Mouse (Mus musculus) midbrain, embryonic 14.5 days (tissue): Measurements from ENCODE around the gene Kctd20. TPM values are rescaled to one million over a fixed set of nuclear protein-coding genes. Genes with fewer than 3 reads are reported as not detected.

Experiments used
- ATAC-seq: fragments of 200-750 bp; cut with Nextera tagmentation; 2 replicates; pipeline ENCODE4 v1.8.0; 2017; ENCODE audit warnings: moderate number of reproducible peaks, moderate library complexity; ENCODE audit not compliant: low FRiP score, low TSS enrichment
- DNase-seq: peaks from one replicate; pipeline ENCODE4 v3.0.0-alpha.2; 2015
- H3K27ac ChIP-seq: fragments of 300-500 bp; sonication (generic); replicated peaks from 2 replicates; pipeline ENCODE4 v1.5.1; 2014; ENCODE audit warnings: mild to moderate bottlenecking, low read depth, low read length, moderate library complexity
- H3K27me3 ChIP-seq: fragments of 300-500 bp; sonication (generic); 2 replicates; pipeline ENCODE4 v1.6.1; 2014; ENCODE audit warnings: low read length, control low read depth, mixed read lengths; ENCODE audit not compliant: control insufficient read depth, insufficient read depth
- H3K36me3 ChIP-seq: fragments of 300-500 bp; sonication (generic); 2 replicates; pipeline ENCODE4 v1.6.1; 2014; ENCODE audit warnings: low read length, control low read depth; ENCODE audit not compliant: control insufficient read depth, insufficient read depth
- H3K4me1 ChIP-seq: fragments of 300-500 bp; sonication (generic); 2 replicates; pipeline ENCODE4 v1.6.1; 2014; ENCODE audit warnings: mild to moderate bottlenecking, antibody characterized with exemption, low read length, control low read depth; ENCODE audit not compliant: control insufficient read depth, insufficient read depth
- H3K4me2 ChIP-seq: fragments of 300-500 bp; sonication (generic); 2 replicates; pipeline ENCODE4 v1.6.1; 2014; ENCODE audit warnings: mild to moderate bottlenecking, low read length, moderate library complexity
- H3K4me3 ChIP-seq: fragments of 300-500 bp; sonication (generic); replicated peaks from 2 replicates; pipeline ENCODE4 v1.5.1; 2014; ENCODE audit warnings: low read depth, low read length
- H3K9ac ChIP-seq: fragments of 300-500 bp; sonication (generic); replicated peaks from 2 replicates; pipeline ENCODE4 v1.6.1; 2014; ENCODE audit warnings: mild to moderate bottlenecking, low read length, moderate library complexity
- H3K9me3 ChIP-seq: fragments of 300-500 bp; sonication (generic); 2 replicates; pipeline ENCODE4 v1.6.1; 2016; ENCODE audit warnings: low read length, control low read depth, mixed read lengths; ENCODE audit not compliant: control insufficient read depth
- WGBS: fragments of 180-500 bp; shearing (Covaris S2); extraction: QIAGEN DNeasy Blood & Tissue Kit; methylation state at CpG from one replicate; pipeline ENCODE4 v1.1.7; 2014; 5-methylcytosine and 5-hydroxymethylcytosine counted together
- polyA plus RNA-seq: library from polyadenylated mRNA; unstranded; fragments of >200 nt; fragmentation: Nextera tagmentation; extraction: Ambion mirVana; gene quantifications from 2 replicates; pipeline ENCODE4 v1.2.1, GENCODE M21; 2014

Gene Kctd20
- 61.1 and 93.6 TPM in 2 replicates for polyA plus RNA-seq

- H3K4me1 ChIP-seq: peaks cover 24% of the 10 kb centered on the region
- H3K27me3 ChIP-seq: no peaks in the 10 kb centered on the region
- no peaks in the 10 kb centered on the region for H3K9me3 ChIP-seq
- peak within 1 kb of the TSS; percentile 57 for H3K4me3 ChIP-seq
- 1% methylated on average over 77 of the region's 80 CpGs for WGBS
- peak; percentile 90 for ATAC-seq
- H3K4me2 ChIP-seq: peak within 1 kb of the TSS; percentile 82
- peak; percentile 96 for DNase-seq
- H3K36me3 ChIP-seq: no peaks in the 10 kb centered on the region
- H3K9ac ChIP-seq: peak within 1 kb of the TSS; percentile 88
- H3K27ac ChIP-seq: peak within 1 kb of the TSS; percentile 98
Observed at GRCm38 (mm10) chr17:28951831-28952799, at the start of gene Kctd20. Gene Kctd20, plus strand, starts transcription at chr17:28951950.

GRCm38 (mm10) chr17:28904546-28905376, 47.0 kb upstream of the Kctd20 start:
- Histone ChIP-seq H3K27ac (peak overlapping the region; percentile 86), H3K9ac (peak overlapping the region; percentile 18; the same call in 1 of the 2 replicates), H3K27me3 (peaks cover 8% of the 10 kb centered on the region; the same call in 1 of the 2 replicates), H3K9me3 (no peaks in the 10 kb centered on the region), H3K36me3 (no peaks in the 10 kb centered on the region), H3K4me3 (no peak overlapping the region), H3K4me1 (peaks cover 16% of the 10 kb centered on the region), H3K4me2 (peak overlapping the region; percentile 28)
- 23% methylated on average over 23 of the region's 23 CpGs for WGBS
- peak; percentile 86 for DNase-seq
- peak; percentile 79; the same call in 1 of the 2 replicates for ATAC-seq

GRCm38 (mm10) chr17:28905377-28905916, 46.3 kb upstream of the Kctd20 start:
- peak overlapping the region; percentile 6; the same call in 1 of the 2 replicates for H3K9ac ChIP-seq

GRCm38 (mm10) chr17:28907959-28908358, 43.8 kb upstream of the Kctd20 start:
- ATAC-seq (no peak), DNase-seq (peak; percentile 48)
- Histone ChIP-seq H3K27ac (no peak overlapping the region), H3K4me1 (peaks cover 16% of the 10 kb centered on the region), H3K9ac (no peak overlapping the region), H3K9me3 (no peaks in the 10 kb centered on the region), H3K4me3 (no peak overlapping the region), H3K4me2 (no peak overlapping the region), H3K36me3 (no peaks in the 10 kb centered on the region), H3K27me3 (peaks cover 8% of the 10 kb centered on the region; the same call in 1 of the 2 replicates)
- 65% methylated on average over 7 of the region's 7 CpGs for WGBS

More at GRCm38 (mm10) chr17:28905377-28905916, 46.3 kb upstream of the Kctd20 start:
- no peak for ATAC-seq
- no peaks in the 10 kb centered on the region for H3K36me3 ChIP-seq
- H3K4me1 ChIP-seq: peaks cover 16% of the 10 kb centered on the region
- DNase-seq: peak; percentile 27
- peak overlapping the region; percentile 86 for H3K27ac ChIP-seq
- H3K4me3 ChIP-seq: no peak overlapping the region
- 52% methylated on average over 13 of the region's 13 CpGs for WGBS
- peaks cover 8% of the 10 kb centered on the region; the same call in 1 of the 2 replicates for H3K27me3 ChIP-seq
- H3K4me2 ChIP-seq: peak overlapping the region; percentile 28
- no peaks in the 10 kb centered on the region for H3K9me3 ChIP-seq

GRCm38 (mm10) chr17:28909252-28909941, 42.4 kb upstream of the Kctd20 start:
- no peak overlapping the region for H3K9ac ChIP-seq
- DNase-seq: peak; percentile 72
- H3K9me3 ChIP-seq: no peaks in the 10 kb centered on the region
- ATAC-seq: no peak
- H3K4me2 ChIP-seq: peak overlapping the region; percentile 33
- peaks cover 8% of the 10 kb centered on the region; the same call in 1 of the 2 replicates for H3K27me3 ChIP-seq
- no peak overlapping the region for H3K27ac ChIP-seq
- 12% methylated on average over 29 of the region's 29 CpGs for WGBS
- no peaks in the 10 kb centered on the region for H3K36me3 ChIP-seq
- no peak overlapping the region; the same call in 1 of the 2 replicates for H3K4me3 ChIP-seq
- peaks cover 12% of the 10 kb centered on the region for H3K4me1 ChIP-seq

- ATAC-seq (no peak), DNase-seq (no peak)
- H3K4me1 ChIP-seq: peaks cover 5% of the 10 kb centered on the region
- H3K9ac ChIP-seq: no peak overlapping the region
- WGBS: 25% methylated on average over 7 of the region's 7 CpGs
- H3K27me3 ChIP-seq: peaks cover 8% of the 10 kb centered on the region; the same call in 1 of the 2 replicates
- no peak overlapping the region for H3K4me3 ChIP-seq
- H3K9me3 ChIP-seq: no peaks in the 10 kb centered on the region
- no peaks in the 10 kb centered on the region for H3K36me3 ChIP-seq
- no peak overlapping the region for H3K27ac ChIP-seq
- no peak overlapping the region for H3K4me2 ChIP-seq
Observed at GRCm38 (mm10) chr17:28910139-28910538, 41.6 kb upstream of the Kctd20 start.

- no peak for ATAC-seq
- H3K4me2 ChIP-seq: no peak overlapping the region
- DNase-seq: no peak
- H3K36me3 ChIP-seq: no peaks in the 10 kb centered on the region
- H3K27me3 ChIP-seq: peaks cover 8% of the 10 kb centered on the region; the same call in 1 of the 2 replicates
- H3K9ac ChIP-seq: no peak overlapping the region
- H3K4me3 ChIP-seq: no peak overlapping the region
- H3K4me1 ChIP-seq: no peaks in the 10 kb centered on the region
- no peaks in the 10 kb centered on the region for H3K9me3 ChIP-seq
- H3K27ac ChIP-seq: no peak overlapping the region
- 85% methylated on average over 5 of the region's 5 CpGs for WGBS
Observed at GRCm38 (mm10) chr17:28913200-28913599, 38.5 kb upstream of the Kctd20 start.
